Mouse (Mus musculus): ENCODE results near the gene Gadl1.
A peak's percentile ranks its signal among the peaks of the same experiment; 100 is the strongest.

GRCm38 (mm10) chr9:115881137-115881536, 28.1 kb upstream of the Gadl1 start:
- peak in 1 of 3 experiments; percentile 24; a peak in 2 of 6 replicates for TF ChIP-seq CTCF (IDR thresholded peaks at IDR 0.05 in 2 of 3, conservative IDR thresholded peaks at IDR 0.05 in 1 of 3; ENCODE audit: control insufficient read depth in 1 of 3, insufficient read depth in 1 of 3, low read depth in 2 of 3, low read length in 3 of 3, poor library complexity in 1 of 3, severe bottlenecking in 1 of 3)
- TF ChIP-seq MAFK (IDR thresholded peaks at IDR 0.05; ENCODE audit: borderline replicate concordance, low read depth, low read length), result no peak
- no peak for TF ChIP-seq GATA1 (IDR thresholded peaks at IDR 0.05; ENCODE audit: low read depth, low read length)
- no peak for TF ChIP-seq MAX (IDR thresholded peaks at IDR 0.05; ENCODE audit: low read length)
- no peak for TF ChIP-seq ELF1 (IDR thresholded peaks at IDR 0.05; ENCODE audit: low read depth, low read length)
- TF ChIP-seq EP300 (IDR thresholded peaks at IDR 0.05; ENCODE audit: low read depth in 1 of 2, low read length in 2 of 2), result no peak
- no peak for TF ChIP-seq POLR2A (IDR thresholded peaks at IDR 0.05; ENCODE audit: control insufficient read depth in 1 of 2, insufficient read depth in 1 of 2, low read depth in 1 of 2, low read length in 2 of 2, poor library complexity in 1 of 2)
- no peak for TF ChIP-seq ZKSCAN1 (IDR thresholded peaks at IDR 0.05; ENCODE audit: low read depth, low read length)
- no peak for TF ChIP-seq KAT2A (conservative IDR thresholded peaks at IDR 0.05; ENCODE audit: low read depth, low read length)
- no peak for TF ChIP-seq POLR2AphosphoS5 (IDR thresholded peaks at IDR 0.05; ENCODE audit: borderline replicate concordance, low read depth, low read length)
- no peak for TF ChIP-seq ZC3H11A (IDR thresholded peaks at IDR 0.05; ENCODE audit: low read depth, low read length)
- no peak for TF ChIP-seq TAL1 (IDR thresholded peaks at IDR 0.05; ENCODE audit: low read length)
- no peak for TF ChIP-seq ETS1 (IDR thresholded peaks at IDR 0.05; ENCODE audit: low read depth, low read length)
